Mouse (Mus musculus): ENCODE measurements around the gene Cpsf6.

- TF ChIP-seq EP300 (IDR thresholded peaks at IDR 0.05), result no peak
- no peak for TF ChIP-seq CTCF (IDR thresholded peaks at IDR 0.05)
Measured at GRCm38 (mm10) chr10:117322630-117323029, 57.2 kb downstream of the Cpsf6 start.

All from lung, postnatal 0 days (tissue).